20 mouse cellular contexts compared by ENCODE assay signal in the genomic region with DNA sequence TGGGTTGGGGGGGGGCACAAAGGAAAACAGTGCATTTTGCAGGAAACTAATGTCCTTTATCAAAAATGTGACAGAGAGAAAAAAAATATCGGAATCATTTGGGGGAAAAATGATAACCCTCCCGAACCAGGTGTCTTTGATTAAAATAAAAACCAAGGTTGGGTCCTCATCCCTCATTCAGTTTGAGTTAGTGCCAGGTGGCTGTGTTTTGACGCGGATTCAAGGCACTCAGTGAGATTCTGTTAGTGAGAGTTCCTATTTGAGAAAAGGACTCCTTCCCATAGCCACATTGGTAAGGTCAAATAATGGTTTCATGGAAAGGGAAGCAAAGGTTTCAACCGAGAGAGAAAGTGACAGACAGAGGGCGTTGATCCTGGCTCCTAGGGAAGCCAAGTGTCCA.
DNase-seq lines count a peak whose midpoint lies in the region; ATAC-seq lines count a peak whose summit lies in the region.
"Had no signal": no experiment of that assay in that cellular context is flagged by ENCODE, and none has a peak within 500 bp of the region (broad histone marks: within the 10 kb centered on the region; RNA-seq: fewer than 3 reads in every experiment).

No protein-coding gene starts in this region.

- 39% methylated on average over 6 of the region's 6 CpGs for WGBS in forebrain, embryonic 10.5 days
- 34% methylated on average over 6 of the region's 6 CpGs for WGBS in forebrain, embryonic 11.5 days
- 57% methylated on average over 6 of the region's 6 CpGs for WGBS in hindbrain, embryonic 10.5 days
- WGBS in hindbrain, embryonic 14.5 days: 61% methylated on average over 6 of the region's 6 CpGs
- 36% methylated on average over 6 of the region's 6 CpGs for WGBS in midbrain, embryonic 12.5 days
- WGBS in midbrain, embryonic 13.5 days: 36% methylated on average over 6 of the region's 6 CpGs

- H3K4me3 ChIP-seq in forebrain, embryonic 10.5 days: no peak overlapping the region
- no peak overlapping the region for H3K4me3 ChIP-seq in forebrain, embryonic 11.5 days (ENCODE audit: low read depth, low read length)
- no peak overlapping the region for H3K4me3 ChIP-seq in hindbrain, embryonic 10.5 days
- H3K4me3 ChIP-seq in hindbrain, embryonic 14.5 days (replicated peaks; ENCODE audit: low read length): no peak overlapping the region
- H3K4me3 ChIP-seq in midbrain, embryonic 12.5 days: no peak overlapping the region
- H3K4me3 ChIP-seq in midbrain, embryonic 13.5 days (replicated peaks): no peak overlapping the region
- H3K4me3 ChIP-seq: embryonic facial prominence, embryonic 15.5 days; erythroblast, embryonic 14.5 days; gastrocnemius, adult 2 months; hindbrain, embryonic 12.5 days; intestine, embryonic 15.5 days had no signal

- H3K27ac ChIP-seq in forebrain, embryonic 10.5 days: peak overlapping the region; percentile 68; the same call in 1 of the 2 replicates
- no peak overlapping the region; the same call in 1 of the 2 replicates for H3K27ac ChIP-seq in forebrain, embryonic 11.5 days (ENCODE audit: low read depth, low read length)
- peak overlapping the region; percentile 62 for H3K27ac ChIP-seq in hindbrain, embryonic 10.5 days
- H3K27ac ChIP-seq in hindbrain, embryonic 14.5 days: no peak overlapping the region
- peak overlapping the region; percentile 39; the same call in 1 of the 2 replicates for H3K27ac ChIP-seq in midbrain, embryonic 12.5 days (replicated peaks)
- no peak overlapping the region for H3K27ac ChIP-seq in midbrain, embryonic 13.5 days
- H3K27ac ChIP-seq: embryonic facial prominence, embryonic 15.5 days; gastrocnemius, adult 2 months; intestine, embryonic 15.5 days had no signal

- 0 out of 2 replicates have a peak, but pooled peaks cover 4% of the 10 kb centered on the region for H3K9me3 ChIP-seq in forebrain, embryonic 10.5 days
- no peaks in the 10 kb centered on the region for H3K9me3 ChIP-seq in forebrain, embryonic 11.5 days (ENCODE audit: control insufficient read depth, low read length)
- no peaks in the 10 kb centered on the region for H3K9me3 ChIP-seq in hindbrain, embryonic 10.5 days
- no peaks in the 10 kb centered on the region; the same call in 1 of the 2 replicates for H3K9me3 ChIP-seq in hindbrain, embryonic 14.5 days (ENCODE audit: control insufficient read depth, low read length)
- 0 out of 2 replicates have a peak, but pooled peaks cover 3% of the 10 kb centered on the region for H3K9me3 ChIP-seq in midbrain, embryonic 12.5 days
- 0 out of 2 replicates have a peak, but pooled peaks cover 2% of the 10 kb centered on the region for H3K9me3 ChIP-seq in midbrain, embryonic 13.5 days
- H3K9me3 ChIP-seq: embryonic facial prominence, embryonic 15.5 days; intestine, embryonic 15.5 days had no signal

- no peaks in the 10 kb centered on the region for H3K36me3 ChIP-seq in forebrain, embryonic 10.5 days (replicated peaks)
- no peaks in the 10 kb centered on the region for H3K36me3 ChIP-seq in forebrain, embryonic 11.5 days (ENCODE audit: control insufficient read depth, insufficient read depth, low read length)
- H3K36me3 ChIP-seq in hindbrain, embryonic 10.5 days: no peaks in the 10 kb centered on the region
- no peaks in the 10 kb centered on the region for H3K36me3 ChIP-seq in hindbrain, embryonic 14.5 days (replicated peaks; ENCODE audit: control insufficient read depth, insufficient read depth)
- no peaks in the 10 kb centered on the region for H3K36me3 ChIP-seq in midbrain, embryonic 12.5 days
- no peaks in the 10 kb centered on the region for H3K36me3 ChIP-seq in midbrain, embryonic 13.5 days
- H3K36me3 ChIP-seq: embryonic facial prominence, embryonic 15.5 days; heart, embryonic 12.5 days; hindbrain, embryonic 12.5 days; intestine, embryonic 15.5 days had no signal

- no peak overlapping the region for H3K4me2 ChIP-seq in forebrain, embryonic 11.5 days (ENCODE audit: low read depth, low read length, severe bottlenecking)
- no peak overlapping the region for H3K4me2 ChIP-seq in hindbrain, embryonic 14.5 days (replicated peaks)
- no peak overlapping the region for H3K4me2 ChIP-seq in midbrain, embryonic 12.5 days (replicated peaks)
- H3K4me2 ChIP-seq in midbrain, embryonic 13.5 days (replicated peaks): no peak overlapping the region
- H3K4me2 ChIP-seq: embryonic facial prominence, embryonic 15.5 days; intestine, embryonic 15.5 days had no signal

- no peak overlapping the region for H3K9ac ChIP-seq in forebrain, embryonic 11.5 days (ENCODE audit: low read length)
- no peak overlapping the region for H3K9ac ChIP-seq in hindbrain, embryonic 14.5 days
- H3K9ac ChIP-seq in midbrain, embryonic 12.5 days (replicated peaks): no peak overlapping the region
- no peak overlapping the region for H3K9ac ChIP-seq in midbrain, embryonic 13.5 days (replicated peaks)
- H3K9ac ChIP-seq: embryonic facial prominence, embryonic 15.5 days; heart, embryonic 12.5 days; hindbrain, embryonic 12.5 days; intestine, embryonic 15.5 days had no signal

- peaks cover 62% of the 10 kb centered on the region for H3K4me1 ChIP-seq in forebrain, embryonic 10.5 days
- H3K4me1 ChIP-seq in forebrain, embryonic 11.5 days (replicated peaks; ENCODE audit: control insufficient read depth, insufficient read depth, low read length): peaks cover 12% of the 10 kb centered on the region
- H3K4me1 ChIP-seq in hindbrain, embryonic 10.5 days (replicated peaks): peaks cover 50% of the 10 kb centered on the region
- H3K4me1 ChIP-seq in hindbrain, embryonic 14.5 days (replicated peaks; ENCODE audit: control insufficient read depth, insufficient read depth, low read length): peaks cover 16% of the 10 kb centered on the region
- peaks cover 39% of the 10 kb centered on the region for H3K4me1 ChIP-seq in midbrain, embryonic 12.5 days
- peaks cover 41% of the 10 kb centered on the region for H3K4me1 ChIP-seq in midbrain, embryonic 13.5 days (replicated peaks)
- H3K4me1 ChIP-seq: intestine, embryonic 15.5 days had no signal

- no peak for DNase-seq in forebrain, embryonic 10.5 days (ENCODE audit: extremely low spot score, low spot score)
- no peak for DNase-seq in forebrain, embryonic 11.5 days (ENCODE audit: low spot score)
- no peak for DNase-seq in hindbrain, embryonic 10.5 days (ENCODE audit: low spot score)
- DNase-seq in hindbrain, embryonic 14.5 days (ENCODE audit: low spot score): no peak
- DNase-seq in lung, postnatal 10 days: no peak
- DNase-seq: adrenal gland, adult 2 months; adrenal gland, postnatal 25 days; cerebellum, adult 18-20 months; cerebellum, adult 9-11 months; cerebellum, postnatal 36 days; gastrocnemius, adult 2 months; gastrocnemius, postnatal 25 days; kidney, adult 18-20 months had no signal

- ATAC-seq in forebrain, embryonic 11.5 days (replicated peaks; ENCODE audit: low FRiP score): no peak
- no peak for ATAC-seq in hindbrain, embryonic 14.5 days (ENCODE audit: low FRiP score)
- no peak for ATAC-seq in midbrain, embryonic 12.5 days (ENCODE audit: low FRiP score, low read depth)
- no peak for ATAC-seq in midbrain, embryonic 13.5 days
- ATAC-seq: intestine, embryonic 15.5 days had no signal

- H3K27me3 ChIP-seq in forebrain, embryonic 10.5 days (ENCODE audit: poor library complexity, severe bottlenecking): peaks cover 19% of the 10 kb centered on the region
- no peaks in the 10 kb centered on the region; the same call in 1 of the 2 replicates for H3K27me3 ChIP-seq in forebrain, embryonic 11.5 days (ENCODE audit: control insufficient read depth, insufficient read depth, low read length)
- H3K27me3 ChIP-seq in hindbrain, embryonic 10.5 days (ENCODE audit: insufficient read depth, poor library complexity, severe bottlenecking): no peaks in the 10 kb centered on the region; the same call in 1 of the 2 replicates
- H3K27me3 ChIP-seq in hindbrain, embryonic 14.5 days (ENCODE audit: control insufficient read depth, insufficient read depth, low read length): no peaks in the 10 kb centered on the region
- H3K27me3 ChIP-seq in midbrain, embryonic 12.5 days: no peaks in the 10 kb centered on the region
- no peaks in the 10 kb centered on the region for H3K27me3 ChIP-seq in midbrain, embryonic 13.5 days
- H3K27me3 ChIP-seq: embryonic facial prominence, embryonic 15.5 days; heart, embryonic 12.5 days; hindbrain, embryonic 12.5 days; intestine, embryonic 15.5 days had no signal

Comparison
In these comparisons a context has a peak if more than half of its experiments do, and no peak if none do; other contexts are left out.
1. H3K27ac ChIP-seq: peak in forebrain, embryonic 10.5 days (single experiment), hindbrain, embryonic 10.5 days (single experiment) and midbrain, embryonic 12.5 days (single experiment); none in forebrain, embryonic 11.5 days (single experiment), hindbrain, embryonic 14.5 days (single experiment) and midbrain, embryonic 13.5 days (single experiment).